Mouse (Mus musculus): ENCODE measurements around the gene Atp1a2.

The Atp1a2 gene

DNA sequence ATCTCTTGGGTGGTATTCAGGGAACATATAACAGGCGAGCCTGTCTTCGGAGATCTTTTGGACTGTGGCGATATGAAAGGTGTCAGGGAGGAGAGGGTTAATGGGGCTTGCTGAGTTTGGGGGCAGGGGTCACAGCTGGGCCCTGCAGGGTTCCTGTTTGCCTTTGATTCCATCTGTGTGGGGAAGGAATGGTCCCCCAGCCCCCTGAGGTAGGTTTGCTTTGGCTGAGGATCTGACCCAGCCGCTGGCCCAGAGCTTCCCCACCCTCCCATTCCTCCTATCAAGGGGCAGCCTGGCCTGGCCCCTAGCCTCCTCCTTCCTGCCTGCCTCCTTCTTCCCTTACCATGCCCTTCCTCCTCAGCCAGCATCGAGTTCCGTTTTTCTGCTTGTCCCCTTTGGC lies 5.0 kb upstream of the Atp1a2 start:
- DNase-seq: no peak

DNA sequence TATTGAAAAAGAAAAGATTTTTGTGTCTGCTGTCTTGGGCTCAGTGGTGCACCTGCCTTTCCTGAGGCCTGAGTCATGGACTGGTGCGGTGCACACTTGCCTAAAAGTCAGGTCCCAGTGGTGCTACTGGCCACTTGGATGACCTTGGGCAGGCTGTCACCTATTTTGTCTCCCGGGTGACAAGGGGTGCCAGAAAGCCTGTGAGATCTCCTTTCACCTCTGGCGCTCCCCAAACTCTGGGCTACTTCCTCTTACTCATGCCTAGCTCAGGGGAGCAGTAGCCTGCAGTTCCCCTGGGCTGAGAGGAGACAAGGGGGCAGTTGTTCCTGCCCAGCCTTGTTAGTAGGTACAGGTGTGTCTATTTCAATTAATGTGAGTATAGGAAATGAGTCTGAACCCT lies 4.4 kb upstream of the Atp1a2 start:
- no peak for DNase-seq

DNA sequence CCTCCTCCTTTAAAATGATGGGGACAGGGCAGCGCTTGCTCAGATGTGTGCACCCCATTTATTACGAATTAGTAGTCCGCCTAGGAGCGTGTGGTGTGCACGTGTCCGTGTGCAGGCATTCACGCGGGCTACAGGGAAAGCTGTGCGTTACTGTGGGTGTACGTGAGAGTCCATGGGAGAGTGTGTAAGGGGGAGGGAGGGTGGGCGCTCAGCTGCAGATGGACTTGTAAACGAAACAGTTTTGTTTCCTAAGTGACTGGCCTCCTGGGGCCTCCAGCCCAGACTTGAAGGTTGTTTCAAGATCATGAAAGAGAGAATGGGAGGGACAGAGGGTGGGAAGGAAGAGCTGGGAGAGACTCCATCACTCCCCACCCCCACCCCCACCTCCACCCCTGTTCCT lies 3.3 kb upstream of the Atp1a2 start:
- DNase-seq: no peak

DNA sequence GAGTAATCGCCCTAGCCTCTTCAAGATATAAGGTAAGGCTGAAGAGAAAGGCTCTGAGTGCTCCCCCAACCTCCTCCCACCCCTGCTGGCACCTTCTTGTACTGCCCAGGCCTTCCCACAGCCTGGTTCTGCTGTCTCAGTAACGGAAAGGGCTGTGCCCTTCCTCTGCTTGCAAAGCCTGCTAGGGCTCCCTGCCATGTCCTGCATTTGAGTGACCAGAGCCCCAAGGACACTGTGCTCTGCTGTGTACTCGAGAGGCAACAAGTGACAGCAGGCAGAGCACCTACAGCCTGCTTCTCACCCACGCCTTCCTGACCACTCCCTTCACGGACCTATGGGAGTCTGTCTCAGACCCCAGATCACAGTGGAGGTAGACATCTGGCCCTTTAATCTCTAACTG lies 2.4 kb upstream of the Atp1a2 start:
- no peak for DNase-seq

DNA sequence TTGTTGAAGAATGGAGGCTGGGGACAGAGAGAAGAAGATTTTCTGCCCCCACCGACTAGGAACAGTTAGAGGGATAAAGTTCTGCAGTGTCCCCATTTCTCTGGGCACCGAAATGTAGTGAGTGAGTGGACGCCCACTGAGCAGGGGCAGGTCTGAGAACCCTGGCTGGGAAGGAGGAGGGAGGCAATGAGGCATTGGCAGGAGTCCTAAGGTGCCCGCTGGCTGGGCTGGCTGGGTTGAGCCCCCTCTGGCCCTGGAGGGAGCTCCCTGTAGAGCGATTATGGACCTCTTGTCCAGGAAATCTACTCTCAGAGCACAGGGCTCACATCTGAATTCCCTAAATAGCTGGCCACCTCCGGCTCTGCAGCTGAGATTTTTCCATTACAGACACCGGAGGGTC lies 1.7 kb upstream of the Atp1a2 start:
- DNase-seq: no peak

DNA sequence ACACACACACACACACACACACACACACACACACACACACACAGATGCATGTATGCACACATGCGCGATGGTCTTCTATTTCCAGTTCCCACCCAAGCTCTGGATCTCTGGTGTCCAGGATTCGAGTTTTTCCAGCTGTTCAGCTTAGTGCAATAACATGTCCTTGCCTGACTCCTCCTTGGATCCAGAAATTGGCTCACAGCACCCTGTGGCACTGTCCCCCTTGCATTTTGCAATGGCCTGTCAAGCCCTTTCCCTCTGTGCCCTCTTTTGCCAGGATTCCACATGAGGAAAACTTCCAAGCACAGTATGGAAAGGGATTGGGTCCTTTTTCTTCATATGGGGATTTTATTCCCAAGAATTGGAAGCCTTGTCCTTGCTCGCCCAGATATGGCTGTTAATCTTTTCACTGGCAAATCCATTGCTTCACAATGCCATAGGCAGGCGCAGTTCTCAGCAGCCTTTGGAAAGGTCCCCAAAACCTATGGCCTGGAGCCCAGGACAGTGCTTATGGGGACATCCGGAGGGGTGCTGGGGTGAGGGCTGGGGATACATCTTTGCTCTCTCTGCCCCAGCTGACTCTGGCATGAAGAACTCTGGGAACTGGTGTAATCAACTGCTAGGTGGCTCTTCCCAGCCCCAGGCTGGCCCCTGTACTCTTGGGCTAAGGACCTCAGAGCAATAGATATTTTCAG lies 901 bp downstream of the Atp1a2 start:
- peak in 1 of 2 experiments; percentile 65 for DNase-seq

DNA sequence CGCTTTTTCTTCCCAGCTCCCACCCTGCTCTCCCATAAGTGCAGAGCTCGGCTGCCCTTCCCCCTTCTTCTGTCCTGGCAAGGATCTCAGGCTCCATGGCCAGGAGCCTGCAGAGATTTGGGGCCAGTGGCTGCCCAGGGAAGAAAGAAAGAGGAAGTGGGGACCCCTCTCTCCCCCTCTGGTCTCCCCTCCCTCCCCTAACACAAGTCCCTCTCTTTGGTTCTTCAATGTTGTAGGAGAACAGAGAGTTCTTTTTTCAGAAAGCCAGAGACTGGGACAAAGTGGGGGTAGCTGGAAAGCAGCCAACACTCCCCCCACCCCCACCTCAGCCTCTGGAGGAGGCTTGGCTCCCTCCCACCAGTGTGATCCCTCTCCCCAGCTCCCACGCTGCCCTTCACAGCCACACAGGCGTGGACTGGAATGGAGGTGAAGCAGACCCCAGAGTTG lies 2.1 kb downstream of the Atp1a2 start:
- DNase-seq: peak in 1 of 2 experiments; percentile 41

DNA sequence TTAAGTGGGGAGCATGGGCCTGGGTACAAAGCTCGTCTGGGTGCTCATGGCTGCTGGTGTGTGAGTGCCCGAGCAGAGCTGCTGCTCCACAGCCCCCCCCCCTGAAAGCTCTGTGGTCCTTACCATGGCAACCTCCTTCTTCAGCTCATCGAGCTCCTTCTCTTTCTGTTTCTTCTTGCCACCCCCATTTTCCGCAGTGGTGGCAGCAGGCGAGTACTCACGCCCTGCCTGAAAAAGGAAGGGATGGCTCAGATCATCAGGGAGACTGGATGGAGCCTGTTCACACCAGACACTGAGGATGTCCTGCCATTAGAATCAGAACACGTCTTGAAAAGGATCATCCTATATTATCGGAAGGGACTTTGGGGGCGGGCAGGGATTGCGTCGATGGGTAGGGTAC lies 4.4 kb downstream of the Atp1a2 start:
- DNase-seq: no peak

DNA sequence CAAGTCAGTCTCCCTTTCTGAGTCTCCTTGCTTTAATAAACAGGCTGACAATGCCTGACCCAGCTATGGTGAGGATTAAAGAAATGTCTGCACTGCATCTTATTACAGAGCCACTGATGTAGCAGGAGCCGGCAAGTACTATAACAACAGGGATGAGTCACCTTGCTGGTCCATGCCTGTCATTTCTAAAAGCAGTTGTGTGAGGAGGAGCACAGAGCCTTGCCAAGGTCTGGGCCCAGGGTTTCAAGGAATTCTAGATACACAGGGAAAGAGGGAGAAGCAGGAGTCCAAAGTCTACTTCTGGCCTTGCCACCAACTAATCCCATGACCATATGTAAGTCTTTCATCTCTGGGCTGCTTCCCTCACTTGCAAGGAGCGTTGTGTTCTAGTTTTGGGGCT lies 5.0 kb downstream of the Atp1a2 start:
- no peak for DNase-seq

DNA sequence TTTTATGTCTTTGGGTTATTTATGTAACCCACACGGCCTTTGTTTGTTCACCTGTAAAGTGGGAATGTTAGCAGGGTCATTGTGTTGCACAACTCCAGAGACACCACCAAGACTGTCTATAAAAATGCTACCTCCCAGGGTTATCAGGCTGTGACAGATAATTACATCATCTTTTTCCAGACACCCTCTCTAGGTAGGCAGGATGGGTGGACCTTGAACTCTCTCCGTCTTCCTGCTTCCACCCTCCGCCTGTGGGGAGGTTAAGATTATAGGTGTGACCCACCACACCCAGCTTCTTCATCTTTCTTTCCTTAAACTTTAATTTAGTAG lies 8.3 kb downstream of the Atp1a2 start:
- DNase-seq: no peak

DNA sequence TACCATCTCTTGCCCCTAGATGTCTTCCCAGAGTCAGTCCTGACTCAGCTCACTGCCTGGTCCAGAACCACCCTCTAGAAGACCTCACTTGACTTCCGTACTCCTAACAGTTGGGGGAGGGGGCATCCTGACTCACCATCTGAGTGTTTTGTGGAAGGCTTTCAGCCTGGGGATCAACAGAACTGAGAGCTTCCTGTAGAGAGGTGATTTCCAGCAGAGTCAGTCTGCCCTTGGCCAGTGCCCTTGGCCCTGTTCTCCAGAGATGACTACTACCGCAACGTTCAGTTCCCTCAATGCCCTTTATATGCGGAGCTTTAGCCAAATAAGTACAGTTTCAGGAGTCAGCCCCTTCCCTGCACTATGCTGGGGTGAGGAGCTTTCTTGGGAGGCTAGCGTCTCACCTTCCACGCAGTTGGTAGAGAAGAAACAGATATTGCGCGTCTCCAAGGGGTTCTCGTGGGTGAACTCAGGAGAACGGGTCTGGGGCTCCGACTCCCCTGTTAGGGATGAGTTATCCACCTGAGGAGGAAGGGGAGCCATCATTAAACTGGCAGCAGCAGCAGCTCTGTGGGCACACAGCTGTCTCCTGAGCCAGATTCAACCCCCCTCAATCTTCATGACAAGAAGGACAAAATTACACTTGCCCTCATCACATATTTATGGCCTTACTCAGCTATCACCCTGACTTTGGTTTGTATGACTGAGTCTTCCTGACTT lies 8.8 kb downstream of the Atp1a2 start:
- no peak for DNase-seq

DNA sequence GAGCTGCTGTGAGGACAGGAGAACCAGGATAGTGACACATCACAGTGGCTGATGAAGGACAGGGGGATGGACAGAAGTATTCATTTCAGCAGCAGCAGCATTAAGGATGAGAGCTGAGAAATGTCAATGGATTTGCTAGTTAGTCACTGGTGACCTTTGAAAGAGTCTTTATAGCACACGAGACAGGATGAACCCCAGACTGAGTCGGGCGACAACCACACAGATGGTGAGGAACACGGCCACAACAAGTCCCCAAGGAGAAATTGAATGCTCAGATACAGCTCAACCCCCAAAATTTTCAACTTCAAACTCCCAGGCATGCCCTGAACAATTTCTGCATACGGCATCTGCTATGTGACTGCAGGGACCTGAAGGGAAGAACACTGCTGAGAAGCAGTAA lies 11.1 kb downstream of the Atp1a2 start:
- no peak for DNase-seq

DNA sequence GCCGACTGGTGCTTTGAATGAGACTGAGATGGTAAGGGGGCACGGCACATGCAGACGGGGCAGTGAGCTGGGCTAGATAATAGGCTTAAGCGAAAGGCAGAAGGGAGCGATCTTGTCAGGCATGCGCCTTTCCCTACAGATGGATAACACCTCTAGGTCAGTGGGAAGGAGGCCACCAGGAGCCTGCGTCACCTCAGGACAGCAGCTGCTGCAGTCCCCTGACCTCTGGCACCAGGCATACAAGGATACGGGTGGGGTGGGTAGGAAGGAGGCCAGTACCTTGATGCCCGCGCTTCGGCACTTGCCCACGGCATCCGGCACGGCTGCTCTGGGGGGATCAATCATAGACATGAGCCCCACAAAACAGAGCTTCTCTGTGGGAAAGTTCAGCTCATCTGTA lies 13.6 kb downstream of the Atp1a2 start:
- no peak for DNase-seq

DNA sequence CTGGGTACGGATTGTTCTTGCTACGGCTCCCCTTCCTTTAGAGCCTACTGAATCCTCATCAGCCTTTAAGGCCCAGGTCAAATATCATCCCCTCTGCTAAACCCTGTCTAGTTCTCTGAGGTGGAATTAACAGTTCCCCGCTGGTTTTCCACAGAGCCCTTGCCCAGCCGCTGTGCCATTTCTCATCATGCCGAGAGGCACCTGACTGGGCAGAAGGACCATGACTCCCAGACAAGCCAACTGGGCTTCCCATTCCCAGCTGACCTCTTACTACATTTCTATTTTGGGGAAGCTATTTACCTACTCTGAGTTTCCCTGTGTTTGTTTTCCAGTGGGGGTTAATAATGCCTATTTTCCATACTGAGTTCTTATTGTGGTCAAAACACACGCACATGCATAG lies 14.8 kb downstream of the Atp1a2 start:
- DNase-seq: no peak

DNA sequence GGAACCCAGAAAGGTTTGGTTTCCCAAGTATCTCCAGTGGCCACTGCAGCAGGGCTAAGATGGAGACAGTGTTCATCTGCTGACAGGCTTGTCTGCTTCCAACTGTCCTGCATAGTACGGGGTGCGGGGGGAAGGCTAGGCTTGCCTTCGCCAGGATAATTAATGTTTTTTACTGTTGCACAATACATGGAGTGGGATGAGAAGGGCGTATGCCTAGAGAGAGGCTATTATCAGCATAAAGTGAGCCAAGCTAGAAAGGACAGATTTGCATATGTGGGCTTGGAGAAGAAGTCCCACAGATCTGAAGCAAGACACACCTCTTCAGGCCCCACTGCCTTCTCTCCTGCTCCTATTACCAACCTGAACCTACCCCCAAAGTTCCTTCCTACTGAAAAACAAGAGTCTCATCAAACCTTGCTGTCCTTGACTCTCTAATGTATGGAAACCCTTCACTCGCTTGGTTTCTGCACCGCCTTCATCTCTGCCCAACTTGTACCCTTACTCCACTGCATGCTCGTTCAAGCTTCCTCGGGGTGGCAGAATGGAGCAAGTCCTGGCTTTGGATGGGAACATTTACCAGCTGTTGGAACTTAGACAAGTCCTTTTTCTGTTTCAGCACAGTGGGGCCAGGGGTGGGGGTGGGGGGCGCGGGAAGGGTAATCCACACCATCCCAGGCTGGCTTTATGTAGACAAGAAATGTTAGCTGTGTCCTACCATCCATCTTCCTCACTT lies 16.2 kb downstream of the Atp1a2 start:
- DNase-seq: no peak

DNA sequence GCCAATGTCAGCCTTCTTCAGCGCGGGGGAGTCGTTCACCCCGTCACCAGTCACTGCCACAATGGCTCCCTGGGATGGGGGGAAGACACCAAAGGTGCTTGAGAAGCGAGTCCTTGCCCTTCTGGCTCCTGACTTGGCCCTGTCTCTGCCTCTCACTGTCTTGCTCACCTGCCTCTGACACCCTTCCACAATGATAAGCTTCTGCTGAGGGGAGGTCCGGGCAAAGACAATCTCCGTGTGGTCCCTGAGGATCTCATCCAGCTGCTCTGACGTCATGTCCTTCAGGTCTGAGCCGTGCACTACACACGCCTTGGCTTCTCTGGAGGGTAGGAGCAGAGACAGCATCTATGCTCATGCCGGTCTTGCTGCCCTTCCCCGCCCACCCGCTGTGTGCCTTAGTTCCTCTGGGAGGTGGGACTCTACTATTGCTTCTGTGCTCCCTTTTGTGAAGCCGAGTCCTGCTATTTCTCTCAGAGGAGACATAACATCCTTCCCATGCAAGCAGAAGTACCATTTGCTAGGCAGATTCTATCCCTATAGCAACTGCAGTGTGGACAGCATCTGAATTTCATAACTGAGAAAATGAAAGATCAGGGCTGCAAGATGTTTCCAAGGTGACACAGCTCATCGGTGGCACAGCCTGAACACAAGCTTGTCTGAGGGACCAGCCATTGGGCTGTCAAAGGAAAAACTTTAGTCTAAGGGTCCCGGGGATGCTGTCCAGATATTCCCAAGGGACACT lies 17.9 kb downstream of the Atp1a2 start:
- no peak for DNase-seq

DNA sequence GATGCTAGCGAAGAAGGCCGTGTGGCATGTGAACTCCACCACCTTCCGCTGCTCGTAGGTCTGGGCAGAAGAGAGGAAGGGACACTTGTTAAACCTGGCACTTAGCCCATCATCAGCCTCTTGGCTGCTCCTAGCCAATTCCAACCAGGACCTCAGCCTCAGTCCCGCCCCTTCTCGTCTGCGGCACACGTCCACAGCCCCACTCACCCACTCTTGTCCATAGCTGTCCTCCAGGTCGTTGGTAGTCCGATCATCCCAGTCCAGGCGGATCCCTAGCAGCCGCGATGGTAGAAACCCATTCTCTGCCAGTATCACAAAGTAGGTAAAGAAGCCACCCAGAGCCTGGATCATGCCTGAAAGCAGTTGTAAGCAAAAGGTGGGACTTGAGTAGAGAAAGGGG lies 19.5 kb downstream of the Atp1a2 start:
- DNase-seq: no peak

DNA sequence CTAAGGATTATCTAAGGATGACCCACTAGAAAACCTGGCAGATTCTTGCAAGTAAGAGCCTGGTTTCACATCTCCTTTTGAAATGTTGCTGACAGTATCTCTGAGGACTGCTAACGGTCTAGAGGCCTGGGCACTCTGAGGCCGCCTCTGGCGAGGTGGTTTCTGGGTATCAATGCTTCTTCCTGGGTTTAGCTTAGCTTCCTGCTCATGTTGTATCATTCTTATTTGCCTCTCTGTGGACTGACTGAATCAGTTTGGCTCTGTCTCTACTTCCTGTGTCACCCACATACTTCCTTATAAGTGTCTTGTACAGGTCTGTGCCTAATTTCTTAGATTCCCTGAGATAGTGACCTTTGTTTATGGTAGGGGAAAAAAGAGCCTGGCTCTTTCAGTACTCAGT lies 20.7 kb downstream of the Atp1a2 start:
- DNase-seq: peak in 1 of 2 experiments; percentile 50

DNA sequence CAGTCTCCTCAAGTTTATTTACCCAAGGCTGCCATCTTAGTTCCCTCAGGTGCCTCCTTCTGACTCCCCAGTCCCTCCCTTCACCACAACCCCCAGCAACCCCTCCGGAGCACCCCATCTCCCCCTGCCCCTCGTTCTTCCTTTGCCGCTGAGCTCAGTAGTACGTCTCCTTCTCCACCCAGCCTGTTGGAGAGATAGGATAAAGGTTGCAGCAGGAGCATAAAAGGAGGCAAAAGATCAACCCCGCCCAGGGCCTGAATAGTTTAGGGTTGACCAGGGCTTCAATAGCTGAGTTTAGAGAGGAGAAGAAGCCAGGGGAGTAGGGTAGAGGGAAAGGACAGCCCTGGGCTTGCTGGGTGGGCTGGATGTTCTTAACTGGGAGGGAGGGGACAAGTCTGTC lies 23.3 kb downstream of the Atp1a2 start:
- DNase-seq: no peak

DNA sequence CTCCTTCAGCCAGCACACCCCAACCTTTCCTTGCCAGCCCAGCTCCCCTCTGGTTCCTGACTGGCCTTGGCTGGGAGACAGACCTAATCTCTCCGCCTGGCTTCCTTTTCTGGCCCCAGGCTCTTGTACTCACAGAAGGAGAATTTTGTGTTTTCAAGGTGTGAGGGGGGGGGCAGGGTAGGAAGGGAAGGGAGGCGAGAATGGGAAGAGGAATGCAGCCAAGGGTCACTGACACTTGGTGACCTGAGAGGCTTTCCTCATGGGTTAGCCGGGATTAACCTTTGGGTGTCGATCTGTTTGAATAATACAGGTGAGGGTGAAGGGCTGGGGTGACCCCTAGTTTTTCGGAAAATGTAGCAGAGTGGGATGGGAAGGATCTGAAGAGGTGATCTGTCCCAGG lies 23.7 kb downstream of the Atp1a2 start:
- no peak for DNase-seq

DNA sequence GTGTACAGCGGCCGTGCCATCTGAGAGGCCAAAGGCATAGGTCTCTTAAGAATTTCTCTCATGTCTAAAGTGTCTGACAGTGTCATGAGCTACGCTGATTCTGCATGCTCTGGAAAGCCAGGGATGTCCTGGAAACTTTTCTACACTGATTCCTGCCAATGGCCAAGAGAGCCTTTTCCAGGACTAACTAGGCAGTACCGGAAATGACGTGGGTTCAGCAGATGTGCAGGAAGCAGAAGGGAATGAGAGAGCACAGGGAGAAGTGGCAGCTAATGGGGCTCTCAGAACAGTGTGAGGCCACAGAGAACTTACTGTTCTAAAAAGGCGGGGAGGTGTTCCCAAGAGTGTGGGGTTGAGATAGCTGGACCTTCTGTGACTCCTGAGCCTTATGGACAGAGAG lies 24.5 kb downstream of the Atp1a2 start:
- DNase-seq: no peak

DNA sequence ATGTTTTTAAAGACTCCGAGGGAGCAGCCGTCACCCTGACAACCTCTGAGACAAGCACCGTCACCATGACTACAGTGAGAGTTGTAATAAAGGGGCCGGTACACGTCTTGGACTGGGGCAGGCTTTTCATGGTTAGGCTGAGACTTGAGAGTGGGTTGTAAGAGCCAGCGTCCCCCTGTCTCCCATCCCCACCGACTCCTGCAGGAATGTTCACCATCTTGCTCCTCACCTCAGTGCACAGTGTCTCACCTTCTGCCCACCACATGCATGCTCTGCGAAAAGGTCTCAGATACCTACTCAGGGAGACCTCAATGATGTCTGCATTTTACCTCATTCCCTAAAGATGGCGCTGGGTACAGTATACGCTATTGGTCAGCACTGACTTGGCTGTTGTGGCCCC lies 26.1 kb downstream of the Atp1a2 start:
- no peak for DNase-seq

DNA sequence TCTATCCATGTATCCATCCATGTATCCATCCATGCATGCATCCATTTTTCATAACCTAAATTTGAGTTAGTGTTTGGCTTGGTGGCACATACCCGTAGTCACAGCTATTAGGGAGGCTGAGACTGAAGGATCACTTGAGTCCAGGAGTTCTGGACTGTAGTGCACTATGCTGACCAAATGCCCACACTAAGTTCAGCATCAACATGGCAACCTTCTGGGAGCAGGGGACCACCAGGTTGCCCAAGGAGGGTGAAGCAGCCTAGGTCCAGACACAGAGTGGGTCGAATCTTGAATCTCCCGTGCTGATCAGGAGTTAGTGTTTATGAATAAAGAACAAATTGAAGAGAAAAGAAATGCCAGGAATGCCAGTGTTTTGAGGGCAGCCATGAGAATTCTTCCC lies 26.7 kb downstream of the Atp1a2 start:
- no peak for DNase-seq

Data from lung, postnatal 4 days (tissue).